Mouse (Mus musculus) MEL (cell line): ENCODE measurements around the gene Gm49384. TPM values are rescaled to one million over a fixed set of nuclear protein-coding genes. Genes with fewer than 3 reads are reported as not detected.

Source experiments
- DNase-seq: peaks from one replicate; pipeline ENCODE4 v3.0.0; 2011; ENCODE audit warnings: low read depth, low spot score
- H3K27ac ChIP-seq: 2 replicates; pipeline ENCODE4 v1.5.1; 2012; ENCODE audit warnings: low read depth, mild to moderate bottlenecking, control low read depth, low read length, moderate library complexity; ENCODE audit not compliant: control insufficient read depth
- H3K27me3 ChIP-seq, 2 experiments: fragments of 150-350 bp in 1 of 2; sonication (generic) in 1 of 2; 2 replicates each; pipeline ENCODE4 v1.6.1; 2012; ENCODE audit warnings: low read length in 2 of 2, mild to moderate bottlenecking in 2 of 2, improper control_type of control experiment in 1 of 2, moderate library complexity in 1 of 2; ENCODE audit not compliant: insufficient read depth in 2 of 2, control insufficient read depth in 1 of 2
- H3K36me3 ChIP-seq, 2 experiments: 2 replicates each; pipeline ENCODE4 v1.6.1; 2012 to 2014; ENCODE audit warnings: low read length in 2 of 2, improper control_type of control experiment in 1 of 2, inconsistent platforms in 1 of 2, mild to moderate bottlenecking in 1 of 2; ENCODE audit not compliant: insufficient read depth in 2 of 2, control insufficient read depth in 1 of 2
- H3K4me1 ChIP-seq, 2 experiments: fragments of 150-350 bp in 1 of 2; sonication (generic) in 1 of 2; 2 replicates each; pipeline ENCODE4 v1.6.1; 2012; ENCODE audit warnings: low read length in 2 of 2, improper control_type of control experiment in 1 of 2, mild to moderate bottlenecking in 1 of 2; ENCODE audit not compliant: insufficient read depth in 2 of 2, control insufficient read depth in 1 of 2
- H3K4me3 ChIP-seq, 2 experiments: fragments of 150-350 bp in 1 of 2; sonication (generic) in 1 of 2; 2 replicates each; pipeline ENCODE4 v1.5.1; 2012; ENCODE audit warnings: low read depth in 2 of 2, low read length in 2 of 2, mild to moderate bottlenecking in 2 of 2, moderate library complexity in 2 of 2, control low read depth in 1 of 2, improper control_type of control experiment in 1 of 2; ENCODE audit not compliant: control insufficient read depth in 1 of 2, insufficient read depth in 1 of 2
- H3K79me2 ChIP-seq: 2 replicates; pipeline ENCODE4 v1.6.1; 2012; ENCODE audit warnings: mild to moderate bottlenecking, low read length, moderate library complexity; ENCODE audit not compliant: control insufficient read depth, poor library complexity, insufficient read depth
- H3K9ac ChIP-seq: 2 replicates; pipeline ENCODE4 v1.6.1; 2012; ENCODE audit warnings: low read depth, mild to moderate bottlenecking, control low read depth, low read length, moderate library complexity; ENCODE audit not compliant: control insufficient read depth, poor library complexity, severe bottlenecking
- H3K9me3 ChIP-seq: fragments of 150-350 bp; sonication (generic); replicated peaks from 2 replicates; pipeline ENCODE4 v1.6.1; 2012; ENCODE audit warnings: mild to moderate bottlenecking, low read length, improper control_type of control experiment, moderate library complexity; ENCODE audit not compliant: insufficient read depth
- CTCF ChIP-seq, 3 experiments: IDR thresholded peaks in 2 of 3; conservative IDR thresholded peaks in 1 of 3; 2 replicates each; pipeline ENCODE4 v1.5.1; 2011 to 2012; ENCODE audit warnings: low read length in 3 of 3, low read depth in 2 of 3, mild to moderate bottlenecking in 2 of 3, improper control_type of control experiment in 1 of 3, inconsistent platforms in 1 of 3, mixed read lengths in 1 of 3, moderate library complexity in 1 of 3; ENCODE audit not compliant: control insufficient read depth in 1 of 3, insufficient read depth in 1 of 3, poor library complexity in 1 of 3, severe bottlenecking in 1 of 3
- ELF1 ChIP-seq: IDR thresholded peaks from 2 replicates; pipeline ENCODE4 v1.6.1; 2014; ENCODE audit warnings: low read depth, mild to moderate bottlenecking, inconsistent platforms, low read length, improper control_type of control experiment, moderate library complexity
- EP300 ChIP-seq, 2 experiments: IDR thresholded peaks; 2 replicates each; pipeline ENCODE4 v1.6.1; 2011; ENCODE audit warnings: improper control_type of control experiment in 2 of 2, low read length in 2 of 2, low read depth in 1 of 2, mild to moderate bottlenecking in 1 of 2
- HCFC1 ChIP-seq: IDR thresholded peaks from 2 replicates; pipeline ENCODE4 v1.6.1; 2012; ENCODE audit warnings: low read depth, mild to moderate bottlenecking, inconsistent platforms, low read length, improper control_type of control experiment, moderate library complexity
- JUND ChIP-seq: IDR thresholded peaks from 2 replicates; pipeline ENCODE4 v1.6.1; 2011; ENCODE audit warnings: low read depth, mild to moderate bottlenecking, improper control_type of control experiment, low read length
- KAT2A ChIP-seq: conservative IDR thresholded peaks from 2 replicates; pipeline ENCODE4 v1.6.1; 2012; ENCODE audit warnings: low read depth, low read length, improper control_type of control experiment, inconsistent platforms
- MAFK ChIP-seq: IDR thresholded peaks from 2 replicates; pipeline ENCODE4 v1.6.1; 2011; ENCODE audit warnings: low read depth, mild to moderate bottlenecking, low read length, improper control_type of control experiment, borderline replicate concordance
- MYB ChIP-seq: IDR thresholded peaks from 2 replicates; pipeline ENCODE4 v1.6.1; 2011; ENCODE audit warnings: mild to moderate bottlenecking, low read depth, low read length, improper control_type of control experiment
- RAD21 ChIP-seq: IDR thresholded peaks from 2 replicates; pipeline ENCODE4 v1.6.1; 2011; ENCODE audit warnings: mild to moderate bottlenecking, low read depth, low read length, improper control_type of control experiment
- RCOR1 ChIP-seq: IDR thresholded peaks from 2 replicates; pipeline ENCODE4 v1.6.1; 2012; ENCODE audit warnings: low read depth, mild to moderate bottlenecking, inconsistent platforms, low read length, improper control_type of control experiment
- SMC3 ChIP-seq: IDR thresholded peaks from 2 replicates; pipeline ENCODE4 v1.6.1; 2011; ENCODE audit warnings: low read depth, low read length, improper control_type of control experiment
- TAL1 ChIP-seq: IDR thresholded peaks from 2 replicates; pipeline ENCODE4 v1.6.1; 2012; ENCODE audit warnings: mild to moderate bottlenecking, inconsistent platforms, low read length, moderate library complexity, mixed read lengths
- TBP ChIP-seq: IDR thresholded peaks from 2 replicates; pipeline ENCODE4 v1.8.0; 2011; ENCODE audit warnings: low read depth, low read length, improper control_type of control experiment
- UBTF ChIP-seq: IDR thresholded peaks from 2 replicates; pipeline ENCODE4 v1.6.1; 2012; ENCODE audit warnings: low read depth, mild to moderate bottlenecking, inconsistent platforms, low read length, improper control_type of control experiment, moderate library complexity, borderline replicate concordance; ENCODE audit not compliant: insufficient read depth
- USF1 ChIP-seq: IDR thresholded peaks from 2 replicates; pipeline ENCODE4 v1.6.1; 2014; ENCODE audit warnings: low read depth, mild to moderate bottlenecking, inconsistent platforms, low read length, improper control_type of control experiment, moderate library complexity
- ZC3H11A ChIP-seq: IDR thresholded peaks from 2 replicates; pipeline ENCODE4 v1.6.1; 2012; ENCODE audit warnings: low read depth, mild to moderate bottlenecking, inconsistent platforms, low read length, improper control_type of control experiment
- polyA plus RNA-seq, 2 experiments: library from polyadenylated mRNA; stranded (reverse) in 1 of 2; unstranded in 1 of 2; fragments of >175 nt in 1 of 2; fragments of >200 nt in 1 of 2; gene quantifications; 2 replicates each; pipeline versions ENCODE4 v1.2.1 to v1.2.4; 2012; ENCODE audit warnings: low replicate concordance in 2 of 2, low read depth in 1 of 2; ENCODE audit not compliant: insufficient read length in 2 of 2, insufficient read depth in 1 of 2, missing spikeins in 1 of 2
- total RNA-seq: library from RNA; depleted of rRNA; stranded (reverse); fragments of 300-350 nt; gene quantifications from 2 replicates; pipeline ENCODE4 v1.2.3, GENCODE M21; 2012; rRNA removed

Gm49384 gene
- total and polyA plus RNA-seq, 3 experiments, result 26.2 to 28.5 TPM; not detected in 1

DNA sequence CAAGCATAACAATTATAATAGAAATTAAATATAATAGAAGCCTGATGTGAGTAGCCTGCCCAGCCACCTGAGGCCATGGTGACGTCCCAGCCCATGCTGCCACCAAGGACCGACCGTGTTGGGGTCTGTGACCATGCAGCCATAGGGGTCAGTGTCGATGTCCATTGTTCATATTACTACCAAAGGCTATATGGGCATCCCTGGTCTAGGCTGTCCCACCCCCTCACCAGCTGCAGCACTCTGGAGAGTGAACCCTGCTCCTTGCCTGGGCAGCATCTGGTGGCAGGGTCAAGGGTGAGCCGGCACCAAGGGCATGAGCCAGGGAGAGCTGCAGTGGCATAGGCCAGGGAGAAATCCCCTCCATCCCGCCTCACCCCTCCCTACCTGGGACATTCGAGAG is 64.2 kb downstream of the Gm49384 start:
- Histone ChIP-seq H3K36me3 (no peaks in the 10 kb centered on the region), H3K4me3 (no peak overlapping the region), H3K27ac (no peak overlapping the region), H3K4me1 (no peaks in the 10 kb centered on the region), H3K9ac (no peak overlapping the region), H3K9me3 (no peaks in the 10 kb centered on the region), H3K79me2 (no peaks in the 10 kb centered on the region), H3K27me3 (peaks cover 0 to 6% of the 10 kb centered on the region in 2 experiments; a peak in 2 of 4 replicates)
- TF ChIP-seq ELF1 (no peak), TAL1 (no peak), KAT2A (no peak), USF1 (no peak), ZC3H11A (no peak), HCFC1 (no peak), JUND (no peak), RCOR1 (no peak), RAD21 (no peak), MYB (no peak), SMC3 (no peak), MAFK (no peak), EP300 (IDR thresholded peaks at IDR 0.05; ENCODE audit: low read depth in 1 of 2, low read length in 2 of 2) (no peak), TBP (no peak), CTCF (IDR thresholded peaks at IDR 0.05 in 2 of 3, conservative IDR thresholded peaks at IDR 0.05 in 1 of 3; ENCODE audit: control insufficient read depth in 1 of 3, insufficient read depth in 1 of 3, low read depth in 2 of 3, low read length in 3 of 3, poor library complexity in 1 of 3, severe bottlenecking in 1 of 3) (no peak), UBTF (no peak)
- DNase-seq, result no peak

Other genes with a start within 250 kb of the Gm49384 start
- 4,641 and 5,133 TPM in 2 replicates for gene Rps29, start 45.1 kb downstream of the Gm49384 start, total RNA-seq
- 1,000 to 10,000 TPM in 1 of 2 experiments, 100 to 1,000 TPM in 1; 450 to 1,410 TPM for gene Rps29, start 45.1 kb downstream of the Gm49384 start, polyA plus RNA-seq
- gene Lrr1, start 35.5 kb downstream of the Gm49384 start, total RNA-seq, result 10.2 and 14.1 TPM in 2 replicates
- gene Lrr1, start 35.5 kb downstream of the Gm49384 start, polyA plus RNA-seq, result 10 to 100 TPM in 1 of 2 experiments, not detected in 1; 23.1 TPM
- gene Rpl36al, start 20.2 kb downstream of the Gm49384 start, total RNA-seq, result 1,318 and 1,322 TPM in 2 replicates
- gene Rpl36al, start 20.2 kb downstream of the Gm49384 start, polyA plus RNA-seq, result 100 to 1,000 TPM in 1 of 2 experiments, not detected in 1; 696 TPM
- gene Mgat2, start 20.1 kb downstream of the Gm49384 start, total RNA-seq, result 43.3 and 65.3 TPM in 2 replicates
- gene Mgat2, start 20.1 kb downstream of the Gm49384 start, polyA plus RNA-seq, result 10 to 100 TPM in 1 of 2 experiments, not detected in 1; 40.9 TPM
- 25.2 and 27.5 TPM in 2 replicates for gene Gm49383, start 7.2 kb downstream of the Gm49384 start, total RNA-seq
- gene Gm49383, start 7.2 kb downstream of the Gm49384 start, polyA plus RNA-seq, result 10 to 100 TPM in 1 of 2 experiments, not detected in 1; 28.8 TPM
- 7.6 and 10.1 TPM in 2 replicates for gene Dnaaf2, start 5.8 kb downstream of the Gm49384 start, total RNA-seq
- 1 to 10 TPM in 1 of 2 experiments, not detected in 1; 5.5 TPM for gene Dnaaf2, start 5.8 kb downstream of the Gm49384 start, polyA plus RNA-seq
- gene Pole2, start 23.9 kb upstream of the Gm49384 start, total RNA-seq, result 14.1 and 14.4 TPM in 2 replicates
- gene Pole2, start 23.9 kb upstream of the Gm49384 start, polyA plus RNA-seq, result 10 to 100 TPM; 18.0 to 89.5 TPM
- gene Klhdc1, start 36.9 kb upstream of the Gm49384 start, total RNA-seq, result 0.23 and 0.26 TPM in 2 replicates
- 1 to 10 TPM in 1 of 2 experiments, not detected in 1; 1.1 TPM for gene Klhdc1, start 36.9 kb upstream of the Gm49384 start, polyA plus RNA-seq
- 50.2 and 51.7 TPM in 2 replicates for gene Klhdc2, start 92.4 kb upstream of the Gm49384 start, total RNA-seq
- 100 to 1,000 TPM in 1 of 2 experiments, 10 to 100 TPM in 1; 48.5 to 154 TPM for gene Klhdc2, start 92.4 kb upstream of the Gm49384 start, polyA plus RNA-seq
- 32.1 and 33.4 TPM in 2 replicates for gene Nemf, start 152.9 kb upstream of the Gm49384 start, total RNA-seq
- 10 to 100 TPM in 1 of 2 experiments, not detected in 1; 30.2 TPM for gene Nemf, start 152.9 kb upstream of the Gm49384 start, polyA plus RNA-seq
- gene Arf6, start 167.9 kb upstream of the Gm49384 start, total RNA-seq, result 132 and 140 TPM in 2 replicates
- 100 to 1,000 TPM; 181 to 192 TPM for gene Arf6, start 167.9 kb upstream of the Gm49384 start, polyA plus RNA-seq
- 0.69 and 1.7 TPM in 2 replicates for gene Gm9887, start 168.2 kb upstream of the Gm49384 start, total RNA-seq
- 1 to 10 TPM in 1 of 2 experiments, not detected in 1; 4.9 TPM for gene Gm9887, start 168.2 kb upstream of the Gm49384 start, polyA plus RNA-seq